Mouse (Mus musculus): Measurements from ENCODE around the gene Hira. TPM values are rescaled to one million over a fixed set of nuclear protein-coding genes. Genes with fewer than 3 reads are reported as not detected.

The Hira gene
- total RNA-seq, 2 experiments from 2014 or later = 19.2 to 21.6 TPM

- no peak for DNase-seq
These were observed 137.8 kb downstream of the Hira start for GRCm38 (mm10) chr16:19014650-19015049.

Other genes starting within 250 kb of the Hira start
- gene Sept5, start 247.1 kb upstream of the Hira start, total RNA-seq (2021) = 1 to 10 TPM; 3.9 to 4.1 TPM
- gene Cldn5, start 100.2 kb upstream of the Hira start, total RNA-seq (2021) = 10 to 100 TPM; 15.4 to 22.7 TPM
- gene Ufd1, start 65.3 kb upstream of the Hira start, total RNA-seq (2021) = 10 to 100 TPM; 52.6 to 55.1 TPM
- 1 to 10 TPM; 2.1 to 3.2 TPM for gene Cdc45, start 65.0 kb upstream of the Hira start, total RNA-seq (2021)
- 10 to 100 TPM; 26.0 to 30.1 TPM for gene 2510002D24Rik, start 40.5 kb upstream of the Hira start, total RNA-seq (2021)
- gene Gm28539, start 40.5 kb upstream of the Hira start, total RNA-seq (2021) = 1 to 10 TPM in 1 of 2 experiments, not detected in 1; 1.9 TPM
- 10 to 100 TPM; 52.3 to 53.0 TPM for gene Mrpl40, start 175 bp upstream of the Hira start, total RNA-seq (2021)